Mouse (Mus musculus) spleen, adult 2 months (tissue): Measurements from ENCODE around the gene Trim30a.

Experiments
- CTCF ChIP-seq: fragments of 200-500 bp; IDR thresholded peaks from 2 replicates; pipeline ENCODE4 v1.5.1; 2011; ENCODE audit warnings: mild to moderate bottlenecking, inconsistent platforms; ENCODE audit not compliant: insufficient read depth, insufficient read length, insufficient replicate concordance; ENCODE audit errors: extremely low read depth
- POLR2A ChIP-seq: fragments of 200-500 bp; IDR thresholded peaks from 2 replicates; pipeline ENCODE4 v1.6.1; 2011; ENCODE audit warnings: low read depth, low read length, inconsistent platforms

DNA sequence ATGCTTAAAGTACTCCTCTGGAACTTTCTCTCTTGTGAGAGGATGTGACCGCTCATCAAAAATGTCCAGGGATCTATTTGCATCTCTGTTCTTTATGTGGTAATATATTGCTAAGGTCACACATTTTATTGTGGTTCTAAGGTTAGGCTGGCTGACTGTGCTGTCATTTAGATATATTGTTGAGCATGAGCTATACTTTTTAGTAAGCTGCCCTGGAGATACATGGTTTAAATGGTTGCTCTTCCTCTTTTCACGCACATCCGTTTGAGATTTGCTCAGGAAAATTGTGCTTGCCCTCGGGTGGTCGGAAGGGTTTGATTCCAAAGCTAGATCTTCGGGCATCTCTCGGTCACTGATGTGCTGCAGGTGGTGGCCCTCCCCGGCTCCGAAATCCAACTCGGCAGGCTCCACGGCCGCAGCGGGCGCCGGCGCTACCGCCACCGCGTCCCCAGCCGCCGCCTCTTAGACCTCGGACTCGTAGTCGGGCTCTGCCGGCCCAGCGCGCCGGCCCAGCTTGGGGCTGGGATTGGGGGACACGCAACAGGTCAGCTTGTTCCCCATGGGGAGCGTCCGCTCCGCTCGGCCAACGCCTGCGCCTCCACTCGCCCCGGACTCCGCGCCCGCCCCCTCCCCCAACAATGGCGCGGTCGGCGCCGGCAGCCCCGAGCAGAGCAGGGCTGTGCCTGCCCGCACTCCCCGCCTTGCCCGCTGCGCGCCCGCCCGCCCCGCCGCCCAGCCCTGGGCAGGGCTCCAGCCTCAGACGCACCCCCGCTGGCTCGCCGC lies 36.8 kb upstream of the Trim30a start:
- TF ChIP-seq POLR2A (no peak), CTCF (no peak)
